Mouse (Mus musculus): ENCODE data around the gene Shisa6. TPM values are rescaled to one million over a fixed set of nuclear protein-coding genes. Genes with fewer than 3 reads are reported as not detected.

The Shisa6 gene
- polyA plus RNA-seq, 1 experiment from 2014 or later, result 2.9 TPM

- H3K27ac ChIP-seq (replicated peaks; ENCODE audit: low read depth, low read length), result no peak overlapping the region
- no peaks in the 10 kb centered on the region for H3K4me1 ChIP-seq (ENCODE audit: control insufficient read depth, insufficient read depth, low read length)
- no peaks in the 10 kb centered on the region for H3K9me3 ChIP-seq (ENCODE audit: control insufficient read depth, low read length)
- H3K4me2 ChIP-seq (ENCODE audit: low read length), result no peak overlapping the region
- H3K36me3 ChIP-seq (ENCODE audit: control insufficient read depth, insufficient read depth, low read length), result no peaks in the 10 kb centered on the region
- WGBS, result 89% methylated on average over 5 of the region's 5 CpGs
- no peaks in the 10 kb centered on the region for H3K27me3 ChIP-seq (ENCODE audit: control insufficient read depth, insufficient read depth, low read length)
- ATAC-seq (ENCODE audit: low FRiP score, low TSS enrichment) (no peak), DNase-seq (no peak)
- H3K9ac ChIP-seq (replicated peaks; ENCODE audit: low read length), result no peak overlapping the region
- H3K4me3 ChIP-seq (replicated peaks; ENCODE audit: low read depth, low read length), result no peak overlapping the region
Measured at GRCm38 (mm10) chr11:66514346-66514745, 11.4 kb downstream of the Shisa6 start.

DNA sequence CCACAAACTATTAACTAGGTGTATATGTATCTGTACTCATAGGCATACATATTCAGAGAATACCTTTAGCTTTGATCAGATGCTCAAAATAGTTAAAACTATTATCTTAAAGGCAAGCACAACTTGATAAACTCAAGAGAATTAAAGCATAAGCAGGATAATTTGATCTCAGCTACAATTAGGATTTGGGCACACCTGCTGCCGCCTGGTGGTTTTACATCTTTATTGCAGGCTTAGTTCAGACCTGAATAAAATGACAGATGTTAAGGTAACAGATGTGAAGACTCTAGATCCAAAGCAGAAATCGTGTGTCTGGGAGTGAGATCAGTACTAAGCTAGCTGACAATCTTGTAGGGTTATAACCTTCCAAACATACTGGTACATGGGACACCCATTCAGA lies 24.8 kb downstream of the Shisa6 start:
- Histone ChIP-seq H3K36me3 (ENCODE audit: control insufficient read depth, insufficient read depth, low read length) (no peaks in the 10 kb centered on the region), H3K4me2 (ENCODE audit: low read length) (no peak overlapping the region), H3K4me3 (replicated peaks; ENCODE audit: low read depth, low read length) (no peak overlapping the region), H3K9ac (replicated peaks; ENCODE audit: low read length) (no peak overlapping the region), H3K27ac (replicated peaks; ENCODE audit: low read depth, low read length) (no peak overlapping the region), H3K4me1 (ENCODE audit: control insufficient read depth, insufficient read depth, low read length) (no peaks in the 10 kb centered on the region), H3K27me3 (ENCODE audit: control insufficient read depth, insufficient read depth, low read length) (no peaks in the 10 kb centered on the region), H3K9me3 (ENCODE audit: control insufficient read depth, low read length) (no peaks in the 10 kb centered on the region)
- 77% methylated on average over 2 of the region's 2 CpGs for WGBS
- no peak for DNase-seq
- ATAC-seq (ENCODE audit: low FRiP score, low TSS enrichment), result no peak

GRCm38 (mm10) chr11:66498857-66499445 lies 26.8 kb downstream of the Shisa6 start:
- Histone ChIP-seq H3K4me2 (ENCODE audit: low read length) (no peak overlapping the region), H3K4me1 (ENCODE audit: control insufficient read depth, insufficient read depth, low read length) (no peaks in the 10 kb centered on the region), H3K36me3 (ENCODE audit: control insufficient read depth, insufficient read depth, low read length) (no peaks in the 10 kb centered on the region), H3K9ac (replicated peaks; ENCODE audit: low read length) (no peak overlapping the region), H3K9me3 (ENCODE audit: control insufficient read depth, low read length) (no peaks in the 10 kb centered on the region), H3K27ac (replicated peaks; ENCODE audit: low read depth, low read length) (no peak overlapping the region), H3K4me3 (replicated peaks; ENCODE audit: low read depth, low read length) (no peak overlapping the region), H3K27me3 (ENCODE audit: control insufficient read depth, insufficient read depth, low read length) (no peaks in the 10 kb centered on the region)
- WGBS, result 91% methylated on average over 9 of the region's 9 CpGs
- DNase-seq, result no peak
- no peak for ATAC-seq (ENCODE audit: low FRiP score, low TSS enrichment)

- no peaks in the 10 kb centered on the region for H3K4me1 ChIP-seq (ENCODE audit: control insufficient read depth, insufficient read depth, low read length)
- no peaks in the 10 kb centered on the region for H3K9me3 ChIP-seq (ENCODE audit: control insufficient read depth, low read length)
- H3K36me3 ChIP-seq (ENCODE audit: control insufficient read depth, insufficient read depth, low read length), result no peaks in the 10 kb centered on the region
- H3K4me3 ChIP-seq (replicated peaks; ENCODE audit: low read depth, low read length), result no peak overlapping the region
- H3K27ac ChIP-seq (replicated peaks; ENCODE audit: low read depth, low read length), result no peak overlapping the region
- DNase-seq (no peak), ATAC-seq (ENCODE audit: low FRiP score, low TSS enrichment) (no peak)
- 84% methylated on average over 9 of the region's 9 CpGs for WGBS
- H3K27me3 ChIP-seq (ENCODE audit: control insufficient read depth, insufficient read depth, low read length), result no peaks in the 10 kb centered on the region
- H3K4me2 ChIP-seq (ENCODE audit: low read length), result no peak overlapping the region
- H3K9ac ChIP-seq (replicated peaks; ENCODE audit: low read length), result no peak overlapping the region
Measured at GRCm38 (mm10) chr11:66496235-66496634, 29.5 kb downstream of the Shisa6 start.

- no peak for DNase-seq
- H3K9ac ChIP-seq (replicated peaks; ENCODE audit: low read length), result no peak overlapping the region
- no peak overlapping the region for H3K4me3 ChIP-seq (replicated peaks; ENCODE audit: low read depth, low read length)
- H3K4me1 ChIP-seq (ENCODE audit: control insufficient read depth, insufficient read depth, low read length), result no peaks in the 10 kb centered on the region
- H3K36me3 ChIP-seq (ENCODE audit: control insufficient read depth, insufficient read depth, low read length), result no peaks in the 10 kb centered on the region
- H3K4me2 ChIP-seq (ENCODE audit: low read length), result no peak overlapping the region
- 93% methylated on average over 3 of the region's 3 CpGs for WGBS
- no peak overlapping the region for H3K27ac ChIP-seq (replicated peaks; ENCODE audit: low read depth, low read length)
- H3K9me3 ChIP-seq (ENCODE audit: control insufficient read depth, low read length), result no peaks in the 10 kb centered on the region
- no peaks in the 10 kb centered on the region for H3K27me3 ChIP-seq (ENCODE audit: control insufficient read depth, insufficient read depth, low read length)
- no peak for ATAC-seq (ENCODE audit: low FRiP score, low TSS enrichment)
Measured at GRCm38 (mm10) chr11:66494391-66494790, 31.4 kb downstream of the Shisa6 start.

DNA sequence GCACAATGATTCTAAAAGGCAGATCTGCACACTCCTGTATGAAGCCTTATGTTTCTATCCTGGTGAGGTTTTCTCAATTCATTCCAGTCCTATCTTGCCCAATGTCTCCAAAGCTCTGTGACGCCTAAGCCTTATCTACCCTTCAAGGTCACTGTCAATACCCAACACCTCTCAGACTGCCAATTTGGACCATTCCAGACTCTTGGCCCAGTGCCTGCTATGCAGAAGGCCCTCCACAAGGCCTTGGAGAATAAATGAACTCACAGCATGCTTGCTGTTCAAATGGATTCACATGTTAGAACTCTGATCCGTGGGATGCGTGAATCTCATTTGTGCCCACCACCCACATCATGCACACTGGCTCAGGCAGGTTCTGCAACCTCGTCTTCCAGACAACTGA lies 38.0 kb downstream of the Shisa6 start:
- WGBS, result 82% methylated on average over 4 of the region's 4 CpGs
- H3K27me3 ChIP-seq (ENCODE audit: control insufficient read depth, insufficient read depth, low read length), result no peaks in the 10 kb centered on the region
- no peaks in the 10 kb centered on the region for H3K4me1 ChIP-seq (ENCODE audit: control insufficient read depth, insufficient read depth, low read length)
- H3K27ac ChIP-seq (replicated peaks; ENCODE audit: low read depth, low read length), result no peak overlapping the region
- no peaks in the 10 kb centered on the region for H3K36me3 ChIP-seq (ENCODE audit: control insufficient read depth, insufficient read depth, low read length)
- H3K9me3 ChIP-seq (ENCODE audit: control insufficient read depth, low read length), result no peaks in the 10 kb centered on the region
- ATAC-seq (ENCODE audit: low FRiP score, low TSS enrichment) (no peak), DNase-seq (no peak)
- H3K4me3 ChIP-seq (replicated peaks; ENCODE audit: low read depth, low read length), result no peak overlapping the region
- no peak overlapping the region for H3K9ac ChIP-seq (replicated peaks; ENCODE audit: low read length)
- H3K4me2 ChIP-seq (ENCODE audit: low read length), result no peak overlapping the region

GRCm38 (mm10) chr11:66482501-66482900 lies 43.3 kb downstream of the Shisa6 start:
- no peak for ATAC-seq (ENCODE audit: low FRiP score, low TSS enrichment)
- no peaks in the 10 kb centered on the region for H3K9me3 ChIP-seq (ENCODE audit: control insufficient read depth, low read length)
- WGBS, result 77% methylated on average over 6 of the region's 6 CpGs
- H3K27me3 ChIP-seq (ENCODE audit: control insufficient read depth, insufficient read depth, low read length), result no peaks in the 10 kb centered on the region
- no peak overlapping the region for H3K27ac ChIP-seq (replicated peaks; ENCODE audit: low read depth, low read length)
- no peaks in the 10 kb centered on the region for H3K4me1 ChIP-seq (ENCODE audit: control insufficient read depth, insufficient read depth, low read length)
- no peak overlapping the region for H3K4me3 ChIP-seq (replicated peaks; ENCODE audit: low read depth, low read length)
- H3K9ac ChIP-seq (replicated peaks; ENCODE audit: low read length), result no peak overlapping the region
- H3K4me2 ChIP-seq (ENCODE audit: low read length), result no peak overlapping the region
- no peaks in the 10 kb centered on the region for H3K36me3 ChIP-seq (ENCODE audit: control insufficient read depth, insufficient read depth, low read length)
- DNase-seq, result peak; percentile 29

- no peak overlapping the region for H3K4me3 ChIP-seq (replicated peaks; ENCODE audit: low read depth, low read length)
- DNase-seq, result peak; percentile 41
- no peaks in the 10 kb centered on the region for H3K9me3 ChIP-seq (ENCODE audit: control insufficient read depth, low read length)
- H3K4me2 ChIP-seq (ENCODE audit: low read length), result no peak overlapping the region
- WGBS, result 10% methylated on average over 5 of the region's 5 CpGs
- H3K4me1 ChIP-seq (ENCODE audit: control insufficient read depth, insufficient read depth, low read length), result no peaks in the 10 kb centered on the region
- ATAC-seq (ENCODE audit: low FRiP score, low TSS enrichment), result no peak
- no peaks in the 10 kb centered on the region for H3K36me3 ChIP-seq (ENCODE audit: control insufficient read depth, insufficient read depth, low read length)
- H3K27me3 ChIP-seq (ENCODE audit: control insufficient read depth, insufficient read depth, low read length), result no peaks in the 10 kb centered on the region
- no peak overlapping the region for H3K9ac ChIP-seq (replicated peaks; ENCODE audit: low read length)
- no peak overlapping the region for H3K27ac ChIP-seq (replicated peaks; ENCODE audit: low read depth, low read length)
Measured at GRCm38 (mm10) chr11:66442631-66443030, 83.1 kb downstream of the Shisa6 start.

- H3K4me2 ChIP-seq (ENCODE audit: low read length), result no peak overlapping the region
- H3K27me3 ChIP-seq (ENCODE audit: control insufficient read depth, insufficient read depth, low read length), result no peaks in the 10 kb centered on the region
- no peak overlapping the region for H3K27ac ChIP-seq (replicated peaks; ENCODE audit: low read depth, low read length)
- H3K4me3 ChIP-seq (replicated peaks; ENCODE audit: low read depth, low read length), result no peak overlapping the region
- H3K36me3 ChIP-seq (ENCODE audit: control insufficient read depth, insufficient read depth, low read length), result no peaks in the 10 kb centered on the region
- ATAC-seq (ENCODE audit: low FRiP score, low TSS enrichment) (no peak), DNase-seq (no peak)
- WGBS, result 98% methylated on average over 6 of the region's 6 CpGs
- H3K9me3 ChIP-seq (ENCODE audit: control insufficient read depth, low read length), result no peaks in the 10 kb centered on the region
- H3K4me1 ChIP-seq (ENCODE audit: control insufficient read depth, insufficient read depth, low read length), result no peaks in the 10 kb centered on the region
- no peak overlapping the region for H3K9ac ChIP-seq (replicated peaks; ENCODE audit: low read length)
Measured at GRCm38 (mm10) chr11:66426129-66426528, 99.6 kb downstream of the Shisa6 start.
